Mouse (Mus musculus) cortical plate, adult 2 months (tissue): ENCODE data around the gene Itpkc.

Experiments used
- CTCF ChIP-seq: fragments of 200-500 bp; IDR thresholded peaks from 2 replicates; pipeline ENCODE4 v1.5.1; 2011; ENCODE audit warnings: mild to moderate bottlenecking, control low read depth, low read length; ENCODE audit not compliant: insufficient read depth; ENCODE audit errors: extremely low read depth
- POLR2A ChIP-seq: fragments of 200-500 bp; IDR thresholded peaks from 2 replicates; pipeline ENCODE4 v1.6.1; 2011; ENCODE audit warnings: mild to moderate bottlenecking, low read length, control low read depth; ENCODE audit not compliant: insufficient read depth; ENCODE audit errors: extremely low read depth

DNA sequence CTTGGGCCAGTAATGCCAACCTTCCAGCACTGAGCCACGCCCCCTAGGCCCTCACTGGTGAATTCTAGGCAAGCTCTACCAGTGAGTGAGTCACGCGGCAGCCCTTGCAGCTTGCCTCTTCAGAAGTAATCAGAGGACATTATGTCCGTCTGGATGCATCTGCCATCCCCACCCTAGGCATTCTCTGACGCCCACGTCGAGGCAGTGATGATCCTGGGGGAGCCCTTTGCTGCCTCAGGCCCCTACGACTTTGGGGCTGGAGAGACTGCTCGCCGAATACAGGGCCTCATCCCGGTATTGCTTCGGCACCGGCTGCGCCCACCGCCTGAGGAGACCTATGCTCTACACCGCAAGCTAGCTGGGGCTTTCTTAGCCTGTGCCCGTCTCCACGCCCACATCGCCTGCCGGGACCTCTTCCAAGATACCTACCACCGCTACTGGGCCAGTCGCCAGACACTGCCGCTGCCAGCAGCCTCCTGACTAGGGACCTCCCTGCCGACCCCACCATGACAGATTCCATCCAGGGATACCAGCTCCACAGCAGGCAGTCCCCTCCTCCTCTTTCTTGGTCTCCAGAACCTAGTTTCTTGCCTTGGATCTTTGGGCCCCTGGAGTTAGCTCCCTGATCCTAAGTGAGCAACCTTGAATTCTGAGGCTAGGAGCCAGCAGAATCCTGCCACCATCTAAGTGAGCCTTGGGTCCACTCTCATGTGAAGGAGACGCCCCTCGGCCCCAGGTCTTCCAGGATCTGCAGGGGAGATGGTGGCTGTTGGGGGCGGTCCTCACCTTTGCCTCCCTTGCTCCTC, 28.8 kb upstream of the Itpkc start:
- TF ChIP-seq CTCF, result no peak
- TF ChIP-seq POLR2A, result 0 out of 2 replicates have a peak, but pooled peaks have one; percentile 29
